Mouse (Mus musculus): Measurements from ENCODE around the gene Rere.

GRCm38 (mm10) chr4:150601489-150601888 is 320.0 kb downstream of the Rere start:
- TF ChIP-seq EP300 (optimal IDR thresholded peaks at IDR 0.05) (no peak), CTCF (IDR thresholded peaks at IDR 0.05; ENCODE audit: low read depth) (no peak)
